Mouse (Mus musculus) midbrain, embryonic 16.5 days (tissue): ENCODE results near the gene Aff1. TPM values are rescaled to one million over a fixed set of nuclear protein-coding genes. Genes with fewer than 3 reads are reported as not detected.
A peak's percentile ranks its signal among the peaks of the same experiment; 100 is the strongest.

Experiments used
- ATAC-seq: fragments of 200-750 bp; cut with Nextera tagmentation; 2 replicates; pipeline ENCODE4 v1.8.0; 2017; ENCODE audit warnings: moderate TSS enrichment
- H3K27ac ChIP-seq: fragments of 300-500 bp; sonication (generic); 2 replicates; pipeline ENCODE4 v1.5.1; 2014; ENCODE audit warnings: mild to moderate bottlenecking, low read length, mixed read lengths
- H3K27me3 ChIP-seq: fragments of 300-500 bp; sonication (generic); 2 replicates; pipeline ENCODE4 v1.6.1; 2014; ENCODE audit warnings: low read depth, low read length, mixed read lengths; ENCODE audit not compliant: control insufficient read depth, insufficient read depth
- H3K36me3 ChIP-seq: fragments of 300-500 bp; sonication (generic); 2 replicates; pipeline ENCODE4 v1.6.1; 2014; ENCODE audit warnings: mild to moderate bottlenecking, low read length, moderate library complexity, mixed read lengths; ENCODE audit not compliant: control insufficient read depth, insufficient read depth
- H3K4me1 ChIP-seq: fragments of 300-500 bp; sonication (generic); 2 replicates; pipeline ENCODE4 v1.6.1; 2014; ENCODE audit warnings: mild to moderate bottlenecking, low read length, mixed read lengths; ENCODE audit not compliant: control insufficient read depth, insufficient read depth
- H3K4me2 ChIP-seq: fragments of 300-500 bp; sonication (generic); 2 replicates; pipeline ENCODE4 v1.6.1; 2014; ENCODE audit warnings: mild to moderate bottlenecking, low read length, mixed read lengths
- H3K4me3 ChIP-seq: fragments of 300-500 bp; sonication (generic); 2 replicates; pipeline ENCODE4 v1.5.1; 2014; ENCODE audit warnings: low read depth, mild to moderate bottlenecking, low read length, moderate library complexity, mixed read lengths
- H3K9ac ChIP-seq: fragments of 300-500 bp; sonication (generic); 2 replicates; pipeline ENCODE4 v1.6.1; 2014; ENCODE audit warnings: low read depth, low read length, mixed read lengths
- H3K9me3 ChIP-seq: fragments of 300-500 bp; sonication (generic); replicated peaks from 2 replicates; pipeline ENCODE4 v1.6.1; 2014; ENCODE audit warnings: mild to moderate bottlenecking, low read length, mixed read lengths; ENCODE audit not compliant: control insufficient read depth, poor library complexity, severe bottlenecking
- WGBS: fragments of 180-500 bp; shearing (Covaris S2); extraction: QIAGEN DNeasy Blood & Tissue Kit; methylation state at CpG from one replicate; pipeline ENCODE4 v1.1.7; 2014; 5-methylcytosine and 5-hydroxymethylcytosine counted together
- polyA plus RNA-seq: library from polyadenylated mRNA; unstranded; fragments of >200 nt; fragmentation: Nextera tagmentation; extraction: Ambion mirVana; gene quantifications from 2 replicates; pipeline ENCODE4 v1.2.1, GENCODE M21; 2015

The Aff1 gene
- polyA plus RNA-seq, 1 experiment from 2014 or later: 1.2 TPM

DNA sequence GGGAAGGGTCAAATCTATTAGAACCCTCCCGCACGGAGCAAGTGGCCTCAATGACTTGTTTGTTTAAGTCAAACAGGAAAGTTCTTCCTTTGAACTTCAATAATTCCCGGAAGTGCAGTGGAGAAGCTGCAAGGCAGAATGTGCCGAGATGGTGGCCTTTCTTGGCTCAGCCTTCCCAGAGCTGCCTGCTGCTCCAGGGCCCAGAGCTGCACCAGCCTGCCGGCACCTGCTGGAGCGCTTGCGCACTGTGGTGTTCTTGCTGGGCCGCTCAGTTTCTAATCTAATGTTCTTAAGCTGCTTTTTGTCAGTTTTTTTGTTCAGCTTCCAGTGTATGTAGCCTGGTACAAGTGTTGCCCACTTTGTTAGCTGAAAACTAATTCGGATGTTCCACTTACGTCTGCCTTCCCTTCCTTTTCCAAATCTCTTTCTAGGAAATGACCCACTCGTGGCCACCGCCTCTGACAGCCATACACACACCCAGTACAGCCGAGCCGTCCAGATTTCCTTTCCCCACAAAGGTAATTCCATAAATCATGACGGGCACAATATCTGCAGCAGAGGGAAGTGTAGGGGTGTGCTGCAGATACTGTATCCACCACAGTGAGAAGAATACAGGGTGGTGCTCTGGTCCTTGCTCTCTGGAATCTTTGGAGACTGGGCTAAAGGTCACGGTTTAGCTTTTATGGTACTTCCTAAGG is 122.5 kb downstream of the Aff1 start:
- no peaks in the 10 kb centered on the region for H3K36me3 ChIP-seq
- no peaks in the 10 kb centered on the region for H3K9me3 ChIP-seq
- 53% methylated on average over 16 of the region's 16 CpGs for WGBS
- H3K9ac ChIP-seq: no peak overlapping the region
- H3K4me3 ChIP-seq: no peak overlapping the region
- H3K27ac ChIP-seq: peak overlapping the region; percentile 12; the same call in 1 of the 2 replicates
- no peaks in the 10 kb centered on the region for H3K27me3 ChIP-seq
- ATAC-seq: no peak
- no peaks in the 10 kb centered on the region; the same call in 1 of the 2 replicates for H3K4me1 ChIP-seq
- no peak overlapping the region for H3K4me2 ChIP-seq

GRCm38 (mm10) chr5:103815249-103815617 is 123.1 kb downstream of the Aff1 start:
- H3K9me3 ChIP-seq: no peaks in the 10 kb centered on the region
- H3K4me2 ChIP-seq: no peak overlapping the region
- WGBS: 59% methylated on average over 4 of the region's 4 CpGs
- no peaks in the 10 kb centered on the region; the same call in 1 of the 2 replicates for H3K4me1 ChIP-seq
- H3K27ac ChIP-seq: no peak overlapping the region
- no peak overlapping the region for H3K9ac ChIP-seq
- no peaks in the 10 kb centered on the region for H3K36me3 ChIP-seq
- no peaks in the 10 kb centered on the region for H3K27me3 ChIP-seq
- no peak for ATAC-seq
- H3K4me3 ChIP-seq: no peak overlapping the region

DNA sequence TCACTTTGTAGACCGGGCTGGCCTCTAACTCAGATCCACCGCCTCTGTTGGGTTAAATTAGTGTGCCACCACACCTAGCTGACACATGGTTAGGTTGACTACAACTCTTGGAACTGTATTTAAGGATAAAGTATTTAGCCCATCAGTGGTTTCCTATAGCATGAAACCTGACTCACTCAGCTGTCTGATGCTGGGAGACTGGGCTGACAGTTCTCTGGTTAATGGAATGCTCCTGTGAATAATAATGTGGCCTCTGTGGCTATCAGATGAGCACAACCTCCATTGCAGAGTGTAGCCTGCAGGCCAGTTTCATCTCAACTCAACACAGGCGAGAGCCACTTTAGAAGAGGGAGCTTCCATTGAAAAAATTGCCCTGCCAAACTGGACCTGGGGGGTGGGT is 124.5 kb downstream of the Aff1 start:
- H3K9ac ChIP-seq: no peak overlapping the region
- no peaks in the 10 kb centered on the region for H3K27me3 ChIP-seq
- WGBS: 86% methylated on average over 3 of the region's 3 CpGs
- H3K27ac ChIP-seq: no peak overlapping the region
- H3K4me1 ChIP-seq: no peaks in the 10 kb centered on the region; the same call in 1 of the 2 replicates
- H3K4me2 ChIP-seq: no peak overlapping the region
- H3K36me3 ChIP-seq: no peaks in the 10 kb centered on the region
- ATAC-seq: no peak
- H3K4me3 ChIP-seq: no peak overlapping the region
- no peaks in the 10 kb centered on the region for H3K9me3 ChIP-seq

GRCm38 (mm10) chr5:103817754-103818153 is 125.6 kb downstream of the Aff1 start:
- no peaks in the 10 kb centered on the region for H3K9me3 ChIP-seq
- 56% methylated on average over 1 of the region's 1 CpGs for WGBS
- no peaks in the 10 kb centered on the region for H3K36me3 ChIP-seq
- no peaks in the 10 kb centered on the region for H3K27me3 ChIP-seq
- ATAC-seq: peak; percentile 47; the same call in 1 of the 2 replicates
- no peak overlapping the region for H3K4me3 ChIP-seq
- no peak overlapping the region for H3K27ac ChIP-seq
- no peak overlapping the region for H3K9ac ChIP-seq
- H3K4me1 ChIP-seq: no peaks in the 10 kb centered on the region; the same call in 1 of the 2 replicates
- H3K4me2 ChIP-seq: no peak overlapping the region

DNA sequence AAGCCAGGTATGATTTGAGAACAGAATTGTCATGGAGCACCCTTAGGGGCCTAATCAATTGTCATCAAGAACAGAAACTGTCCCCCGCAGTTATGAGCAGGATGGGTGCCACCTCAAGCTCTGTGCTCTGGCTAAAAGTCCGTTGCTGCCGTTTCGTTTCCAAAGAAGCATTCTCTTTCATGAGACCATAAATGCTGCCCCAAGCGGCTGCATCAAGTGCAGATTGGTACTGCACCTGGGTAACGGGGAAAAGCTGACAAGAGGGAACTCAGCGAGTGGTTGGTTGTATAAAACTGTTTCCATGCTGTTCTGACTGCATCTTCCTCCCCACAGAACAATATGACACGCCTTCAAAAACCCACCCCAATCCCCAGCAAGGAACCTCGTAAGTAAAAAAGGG is 126.4 kb downstream of the Aff1 start:
- Histone ChIP-seq H3K4me1 (no peaks in the 10 kb centered on the region; the same call in 1 of the 2 replicates), H3K36me3 (no peaks in the 10 kb centered on the region), H3K27me3 (no peaks in the 10 kb centered on the region), H3K9ac (no peak overlapping the region), H3K4me3 (no peak overlapping the region), H3K27ac (no peak overlapping the region), H3K4me2 (no peak overlapping the region), H3K9me3 (no peaks in the 10 kb centered on the region)
- no peak for ATAC-seq
- WGBS: 84% methylated on average over 9 of the region's 9 CpGs

DNA sequence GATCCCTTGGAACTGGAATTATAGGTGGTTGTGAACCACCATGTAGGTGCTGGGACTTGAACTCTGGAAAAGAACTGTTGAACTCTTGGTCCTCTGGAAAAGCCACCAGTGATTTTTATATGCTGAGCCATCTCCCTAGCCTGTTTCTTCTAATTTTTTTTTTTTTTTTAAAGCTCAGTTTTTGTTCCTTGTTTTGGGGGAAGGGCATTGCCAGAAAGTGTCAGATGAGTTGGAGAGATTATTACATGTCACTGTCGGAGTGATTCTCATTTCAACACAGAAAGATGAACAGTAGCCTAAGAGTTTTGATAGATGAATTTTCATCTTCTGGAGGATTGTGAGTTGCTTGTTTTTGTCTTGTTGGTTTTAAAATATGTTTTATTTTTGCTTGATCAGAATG is 127.5 kb downstream of the Aff1 start:
- H3K36me3 ChIP-seq: no peaks in the 10 kb centered on the region
- WGBS: 89% methylated on average over 1 of the region's 1 CpGs
- no peak overlapping the region for H3K9ac ChIP-seq
- no peaks in the 10 kb centered on the region for H3K27me3 ChIP-seq
- H3K9me3 ChIP-seq: no peaks in the 10 kb centered on the region
- H3K4me2 ChIP-seq: no peak overlapping the region
- ATAC-seq: no peak
- no peak overlapping the region for H3K4me3 ChIP-seq
- H3K27ac ChIP-seq: no peak overlapping the region
- H3K4me1 ChIP-seq: no peaks in the 10 kb centered on the region

- Histone ChIP-seq H3K9me3 (no peaks in the 10 kb centered on the region), H3K4me1 (no peaks in the 10 kb centered on the region), H3K27ac (no peak overlapping the region), H3K27me3 (no peaks in the 10 kb centered on the region), H3K36me3 (no peaks in the 10 kb centered on the region), H3K4me2 (no peak overlapping the region), H3K9ac (no peak overlapping the region), H3K4me3 (no peak overlapping the region)
- no peak for ATAC-seq
- WGBS: 85% methylated on average over 9 of the region's 9 CpGs
Observed at GRCm38 (mm10) chr5:103821062-103821461, 128.9 kb downstream of the Aff1 start.

GRCm38 (mm10) chr5:103821500-103822298 is 129.5 kb downstream of the Aff1 start:
- Histone ChIP-seq H3K9me3 (no peaks in the 10 kb centered on the region), H3K36me3 (no peaks in the 10 kb centered on the region), H3K4me3 (no peak overlapping the region), H3K4me2 (no peak overlapping the region), H3K27ac (no peak overlapping the region), H3K9ac (no peak overlapping the region), H3K4me1 (no peaks in the 10 kb centered on the region), H3K27me3 (no peaks in the 10 kb centered on the region)
- no peak for ATAC-seq
- WGBS: 89% methylated on average over 13 of the region's 13 CpGs

DNA sequence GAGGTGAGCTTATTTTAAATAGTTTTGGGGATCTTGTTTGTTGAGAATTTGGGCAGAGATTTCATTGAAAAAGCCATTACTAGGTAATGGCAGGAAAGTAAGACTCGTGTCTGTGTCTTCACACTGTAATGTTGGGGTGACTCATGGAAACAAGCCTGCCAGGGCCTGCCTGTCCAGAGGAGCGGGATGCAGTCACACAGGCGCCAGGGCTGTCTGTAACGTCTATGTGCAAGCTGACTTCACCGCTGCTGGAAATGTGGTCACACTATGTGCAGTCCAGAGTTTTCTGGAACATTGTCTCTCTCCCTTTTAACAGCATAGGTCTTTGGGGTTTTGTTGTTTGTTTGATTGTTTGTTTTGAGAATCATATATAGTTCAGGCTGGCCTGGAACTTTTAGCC is 130.8 kb downstream of the Aff1 start:
- H3K4me3 ChIP-seq: no peak overlapping the region
- no peaks in the 10 kb centered on the region for H3K9me3 ChIP-seq
- no peaks in the 10 kb centered on the region for H3K27me3 ChIP-seq
- no peak overlapping the region for H3K4me2 ChIP-seq
- H3K9ac ChIP-seq: no peak overlapping the region
- no peaks in the 10 kb centered on the region for H3K36me3 ChIP-seq
- H3K4me1 ChIP-seq: no peaks in the 10 kb centered on the region
- no peak overlapping the region for H3K27ac ChIP-seq
- WGBS: 96% methylated on average over 5 of the region's 5 CpGs
- no peak for ATAC-seq
